Mouse (Mus musculus) large intestine, adult 2 months (tissue): Measurements from ENCODE around the gene Slc8b1. TPM values are rescaled to one million over a fixed set of nuclear protein-coding genes. Genes with fewer than 3 reads are reported as not detected.

Experiments
- DNase-seq: peaks from one replicate; pipeline ENCODE4 v3.0.0-alpha.2; 2012; ENCODE audit warnings: low read depth, low spot score
- WGBS: fragments of 180-500 bp; shearing (Covaris S2); methylation state at CpG from one replicate; pipeline ENCODE4 v1.1.7; 2018; 5-methylcytosine and 5-hydroxymethylcytosine counted together
- polyA plus RNA-seq: library from polyadenylated mRNA; depleted of rRNA; stranded (reverse); fragments of >200 nt; gene quantifications from 2 replicates; pipeline ENCODE4 v1.2.3, GENCODE M21; 2012

Slc8b1 gene
- polyA plus RNA-seq, 1 experiment = 10.9 TPM

GRCm38 (mm10) chr5:120562956-120563913, 52.3 kb downstream of the Slc8b1 start:
- DNase-seq = peak; percentile 51
- WGBS = 17% methylated on average over 28 of the region's 28 CpGs

- 15% methylated on average over 4 of the region's 4 CpGs for WGBS
- no peak for DNase-seq
Measured at GRCm38 (mm10) chr5:120563914-120564311, 52.9 kb downstream of the Slc8b1 start.

- no peak for DNase-seq
- 39% methylated on average over 15 of the region's 15 CpGs for WGBS
Measured at GRCm38 (mm10) chr5:120565171-120565905, 54.4 kb downstream of the Slc8b1 start.

- WGBS = 29% methylated on average over 5 of the region's 5 CpGs
- DNase-seq = no peak
Measured at GRCm38 (mm10) chr5:120566101-120566500, 55.1 kb downstream of the Slc8b1 start.

- 21% methylated on average over 9 of the region's 9 CpGs for WGBS
- DNase-seq = no peak
Measured at GRCm38 (mm10) chr5:120566681-120567252, 55.8 kb downstream of the Slc8b1 start.

- 30% methylated on average over 21 of the region's 21 CpGs for WGBS
- DNase-seq = no peak
Measured at GRCm38 (mm10) chr5:120567253-120567701, 56.3 kb downstream of the Slc8b1 start.

GRCm38 (mm10) chr5:120567761-120568211, 56.8 kb downstream of the Slc8b1 start:
- 66% methylated on average over 14 of the region's 14 CpGs for WGBS
- no peak for DNase-seq

GRCm38 (mm10) chr5:120568336-120568768, 57.4 kb downstream of the Slc8b1 start:
- no peak for DNase-seq
- 52% methylated on average over 9 of the region's 9 CpGs for WGBS

- DNase-seq = no peak
- WGBS = 89% methylated on average over 4 of the region's 4 CpGs
Measured at GRCm38 (mm10) chr5:120568964-120569363, 58.0 kb downstream of the Slc8b1 start.

- DNase-seq = no peak
- WGBS = 86% methylated on average over 3 of the region's 3 CpGs
Measured at GRCm38 (mm10) chr5:120569791-120570190, 58.8 kb downstream of the Slc8b1 start.

- no peak for DNase-seq
- 58% methylated on average over 11 of the region's 11 CpGs for WGBS
Measured at GRCm38 (mm10) chr5:120570289-120570897, 59.4 kb downstream of the Slc8b1 start.

GRCm38 (mm10) chr5:120571056-120571740, 60.2 kb downstream of the Slc8b1 start:
- WGBS = 60% methylated on average over 14 of the region's 14 CpGs

GRCm38 (mm10) chr5:120574469-120575063, 63.6 kb downstream of the Slc8b1 start:
- 73% methylated on average over 10 of the region's 10 CpGs for WGBS
- no peak for DNase-seq

More at GRCm38 (mm10) chr5:120571056-120571740, 60.2 kb downstream of the Slc8b1 start:
- DNase-seq = no peak

- WGBS = 28% methylated on average over 11 of the region's 11 CpGs
- no peak for DNase-seq
Measured at GRCm38 (mm10) chr5:120576781-120577301, 65.9 kb downstream of the Slc8b1 start.

GRCm38 (mm10) chr5:120577935-120578441, 67.0 kb downstream of the Slc8b1 start:
- DNase-seq = no peak

GRCm38 (mm10) chr5:120578504-120579081, 67.6 kb downstream of the Slc8b1 start:
- DNase-seq = no peak
- WGBS = 13% methylated on average over 12 of the region's 12 CpGs

More at GRCm38 (mm10) chr5:120577935-120578441, 67.0 kb downstream of the Slc8b1 start:
- WGBS = 30% methylated on average over 10 of the region's 10 CpGs

- DNase-seq = no peak
- 5% methylated on average over 26 of the region's 26 CpGs for WGBS
Measured at GRCm38 (mm10) chr5:120579211-120579897, 68.4 kb downstream of the Slc8b1 start.
